Mouse (Mus musculus) neural tube, embryonic 12.5 days (tissue): ENCODE data around the gene Casp9. TPM values are rescaled to one million over a fixed set of nuclear protein-coding genes. Genes with fewer than 3 reads are reported as not detected.
"Not testable (repeated sequence)": the region's sequence is repeated elsewhere in the genome, so short reads cannot be mapped to it uniquely, and the experiment has no call there.

Source experiments
- ATAC-seq: fragments of 200-750 bp; cut with Nextera tagmentation; 2 replicates; pipeline ENCODE4 v1.8.0; 2017; ENCODE audit warnings: low read depth, mild to moderate bottlenecking, moderate TSS enrichment, moderate library complexity; ENCODE audit not compliant: low FRiP score
- H3K27ac ChIP-seq: fragments of 300-500 bp; sonication (generic); 2 replicates; pipeline ENCODE4 v1.5.1; 2016
- H3K27me3 ChIP-seq: fragments of 300-500 bp; sonication (generic); replicated peaks from 2 replicates; pipeline ENCODE4 v1.6.1; 2016; ENCODE audit warnings: mild to moderate bottlenecking
- H3K36me3 ChIP-seq: fragments of 300-500 bp; sonication (generic); 2 replicates; pipeline ENCODE4 v1.6.1; 2016; ENCODE audit warnings: mild to moderate bottlenecking
- H3K4me1 ChIP-seq: fragments of 300-500 bp; sonication (generic); 2 replicates; pipeline ENCODE4 v1.6.1; 2016
- H3K4me2 ChIP-seq: fragments of 300-500 bp; sonication (generic); replicated peaks from 2 replicates; pipeline ENCODE4 v1.6.1; 2016; ENCODE audit warnings: mild to moderate bottlenecking
- H3K4me3 ChIP-seq: fragments of 300-500 bp; sonication (generic); 2 replicates; pipeline ENCODE4 v1.5.1; 2016
- H3K9ac ChIP-seq: fragments of 300-500 bp; sonication (generic); 2 replicates; pipeline ENCODE4 v1.6.1; 2016; ENCODE audit warnings: mild to moderate bottlenecking
- H3K9me3 ChIP-seq: fragments of 300-500 bp; sonication (generic); 2 replicates; pipeline ENCODE4 v1.6.1; 2016; ENCODE audit warnings: mild to moderate bottlenecking
- WGBS: fragments of 180-500 bp; shearing (Covaris S2); methylation state at CpG from one replicate; pipeline ENCODE4 v1.1.7; 2016; 5-methylcytosine and 5-hydroxymethylcytosine counted together
- polyA plus RNA-seq: library from polyadenylated mRNA; unstranded; fragments of >200 nt; fragmentation: Nextera tagmentation; extraction: Ambion mirVana; gene quantifications from 2 replicates; pipeline ENCODE4 v1.2.1, GENCODE M21; 2016

Gene Casp9
- polyA plus RNA-seq, 1 experiment from 2014 or later: 23.1 TPM

- ATAC-seq: no peak
- Histone ChIP-seq H3K27me3 (no peaks in the 10 kb centered on the region), H3K36me3 (peaks cover 64% of the 10 kb centered on the region), H3K27ac (no peak overlapping the region), H3K4me1 (no peaks in the 10 kb centered on the region), H3K4me2 (no peak overlapping the region), H3K9ac (no peak overlapping the region), H3K9me3 (no peaks in the 10 kb centered on the region), H3K4me3 (no peak overlapping the region)
- 97% methylated on average over 12 of the region's 12 CpGs for WGBS
Observed at GRCm38 (mm10) chr4:141763476-141763875, 29.9 kb upstream of the Casp9 start.

DNA sequence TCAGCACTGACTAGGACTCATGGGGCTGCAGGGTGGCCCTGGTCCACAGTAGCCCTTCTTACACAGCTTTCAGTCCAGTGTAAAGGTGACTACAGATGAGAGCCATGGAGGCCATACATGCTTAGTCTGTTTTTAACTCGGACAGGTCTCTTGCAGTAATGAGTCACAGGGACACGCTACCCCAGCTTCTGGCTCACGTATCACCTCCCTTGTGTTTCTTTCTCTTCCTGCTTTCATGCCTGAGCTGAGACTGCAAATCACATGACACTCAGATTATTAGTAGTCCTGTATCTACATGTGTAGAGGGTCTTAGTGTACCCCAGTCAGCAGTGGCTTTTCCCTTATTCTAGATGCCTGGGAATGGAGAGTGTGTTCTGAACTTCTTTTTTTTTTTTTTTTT, 28.4 kb upstream of the Casp9 start:
- peaks cover 78% of the 10 kb centered on the region for H3K36me3 ChIP-seq
- whole genome bisulfite sequencing: 96% methylated on average over 3 of the region's 3 CpGs
- ATAC-seq: no peak

GRCm38 (mm10) chr4:141766316-141766667, 27.1 kb upstream of the Casp9 start:
- no peaks in the 10 kb centered on the region for H3K4me1 ChIP-seq
- H3K27ac ChIP-seq: no peak overlapping the region
- H3K9ac ChIP-seq: no peak overlapping the region
- ATAC-seq: no peak
- 87% methylated on average over 8 of the region's 8 CpGs for WGBS
- peaks cover 89% of the 10 kb centered on the region for H3K36me3 ChIP-seq
- no peak overlapping the region for H3K4me2 ChIP-seq
- no peaks in the 10 kb centered on the region for H3K27me3 ChIP-seq
- no peak overlapping the region for H3K4me3 ChIP-seq
- no peaks in the 10 kb centered on the region for H3K9me3 ChIP-seq

More for the DNA sequence above, 28.4 kb upstream of the Casp9 start:
- no peaks in the 10 kb centered on the region for H3K4me1 ChIP-seq
- no peak overlapping the region for H3K27ac ChIP-seq
- no peak overlapping the region for H3K4me2 ChIP-seq
- no peaks in the 10 kb centered on the region for H3K9me3 ChIP-seq
- no peak overlapping the region for H3K9ac ChIP-seq
- H3K4me3 ChIP-seq: no peak overlapping the region
- no peaks in the 10 kb centered on the region for H3K27me3 ChIP-seq

DNA sequence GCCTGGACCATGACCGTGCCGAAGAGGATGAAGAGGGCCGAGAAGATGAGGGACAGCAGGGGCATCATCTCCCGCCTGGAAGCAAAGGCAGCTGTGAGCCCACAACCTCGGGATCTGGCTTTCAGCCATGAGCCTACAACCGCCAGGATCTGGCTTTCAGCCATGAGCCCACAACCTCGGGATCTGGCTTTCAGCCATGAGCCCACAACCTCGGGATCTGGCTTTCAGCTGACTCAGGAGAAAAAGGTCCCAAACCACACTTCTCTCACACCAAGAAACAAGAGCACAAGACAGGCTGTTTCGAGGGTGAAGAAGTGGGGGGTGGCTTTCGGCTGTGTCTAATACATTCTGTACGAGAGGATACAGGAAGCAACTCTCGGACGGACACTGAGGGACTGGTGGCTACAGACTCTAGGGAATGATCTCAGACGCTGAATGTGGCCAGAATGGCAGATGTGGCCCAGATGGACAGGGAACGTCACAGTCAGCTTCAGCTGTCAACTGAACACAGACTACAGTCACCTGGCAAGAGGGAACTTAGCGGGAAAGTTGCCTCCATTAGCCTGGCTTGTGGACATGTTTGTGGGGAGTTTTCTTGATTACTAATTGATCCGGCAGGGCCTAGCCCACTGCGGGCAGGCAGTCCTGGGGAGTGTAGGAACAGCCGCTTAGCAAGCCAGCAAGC, 26.6 kb upstream of the Casp9 start:
- Histone ChIP-seq H3K4me2 (no peak overlapping the region), H3K4me1 (no peaks in the 10 kb centered on the region), H3K27ac (no peak overlapping the region), H3K27me3 (no peaks in the 10 kb centered on the region), H3K9ac (no peak overlapping the region), H3K9me3 (no peaks in the 10 kb centered on the region), H3K4me3 (no peak overlapping the region), H3K36me3 (peaks cover 92% of the 10 kb centered on the region)
- WGBS: 78% methylated on average over 19 of the region's 19 CpGs
- ATAC-seq: 0 out of 2 replicates have a peak, but pooled peaks have one; percentile 41

GRCm38 (mm10) chr4:141767353-141768036, 25.9 kb upstream of the Casp9 start:
- ATAC-seq: no peak
- Histone ChIP-seq H3K9ac (no peak overlapping the region), H3K4me2 (no peak overlapping the region), H3K9me3 (no peaks in the 10 kb centered on the region), H3K27ac (no peak overlapping the region), H3K4me3 (no peak overlapping the region), H3K4me1 (no peaks in the 10 kb centered on the region), H3K36me3 (peaks cover 91% of the 10 kb centered on the region), H3K27me3 (no peaks in the 10 kb centered on the region)
- 76% methylated on average over 19 of the region's 19 CpGs for WGBS

GRCm38 (mm10) chr4:141769501-141770160, 23.8 kb upstream of the Casp9 start:
- Histone ChIP-seq H3K4me2 (no peak overlapping the region), H3K4me1 (no peaks in the 10 kb centered on the region), H3K9ac (no peak overlapping the region), H3K36me3 (peaks cover 91% of the 10 kb centered on the region), H3K27ac (no peak overlapping the region), H3K4me3 (no peak overlapping the region), H3K9me3 (no peaks in the 10 kb centered on the region), H3K27me3 (no peaks in the 10 kb centered on the region)
- ATAC-seq: no peak
- 94% methylated on average over 8 of the region's 8 CpGs for WGBS

- no peak overlapping the region for H3K4me3 ChIP-seq
- no peaks in the 10 kb centered on the region for H3K9me3 ChIP-seq
- no peak overlapping the region for H3K9ac ChIP-seq
- no peaks in the 10 kb centered on the region for H3K27me3 ChIP-seq
- H3K4me2 ChIP-seq: no peak overlapping the region
- H3K27ac ChIP-seq: no peak overlapping the region
- H3K4me1 ChIP-seq: no peaks in the 10 kb centered on the region
- WGBS: 90% methylated on average over 8 of the region's 8 CpGs
- peaks cover 93% of the 10 kb centered on the region for H3K36me3 ChIP-seq
- no peak for ATAC-seq
Observed at GRCm38 (mm10) chr4:141771823-141772222, 21.6 kb upstream of the Casp9 start.

GRCm38 (mm10) chr4:141773019-141773418, 20.4 kb upstream of the Casp9 start:
- 83% methylated on average over 4 of the region's 4 CpGs for WGBS

GRCm38 (mm10) chr4:141779828-141780227, 13.6 kb upstream of the Casp9 start:
- Histone ChIP-seq H3K4me3 (no peak overlapping the region), H3K27me3 (no peaks in the 10 kb centered on the region), H3K4me2 (no peak overlapping the region), H3K9ac (no peak overlapping the region), H3K27ac (no peak overlapping the region), H3K9me3 (no peaks in the 10 kb centered on the region), H3K36me3 (peaks cover 85% of the 10 kb centered on the region), H3K4me1 (no peaks in the 10 kb centered on the region)
- ATAC-seq: no peak
- WGBS: 91% methylated on average over 8 of the region's 8 CpGs

More at GRCm38 (mm10) chr4:141773019-141773418, 20.4 kb upstream of the Casp9 start:
- not testable (repeated sequence) for H3K4me1 ChIP-seq, ATAC-seq, H3K27ac ChIP-seq, H3K9ac ChIP-seq, H3K27me3 ChIP-seq, H3K4me3 ChIP-seq, H3K9me3 ChIP-seq, H3K4me2 ChIP-seq
- H3K36me3 ChIP-seq: peaks cover 83% of the 10 kb centered on the region

DNA sequence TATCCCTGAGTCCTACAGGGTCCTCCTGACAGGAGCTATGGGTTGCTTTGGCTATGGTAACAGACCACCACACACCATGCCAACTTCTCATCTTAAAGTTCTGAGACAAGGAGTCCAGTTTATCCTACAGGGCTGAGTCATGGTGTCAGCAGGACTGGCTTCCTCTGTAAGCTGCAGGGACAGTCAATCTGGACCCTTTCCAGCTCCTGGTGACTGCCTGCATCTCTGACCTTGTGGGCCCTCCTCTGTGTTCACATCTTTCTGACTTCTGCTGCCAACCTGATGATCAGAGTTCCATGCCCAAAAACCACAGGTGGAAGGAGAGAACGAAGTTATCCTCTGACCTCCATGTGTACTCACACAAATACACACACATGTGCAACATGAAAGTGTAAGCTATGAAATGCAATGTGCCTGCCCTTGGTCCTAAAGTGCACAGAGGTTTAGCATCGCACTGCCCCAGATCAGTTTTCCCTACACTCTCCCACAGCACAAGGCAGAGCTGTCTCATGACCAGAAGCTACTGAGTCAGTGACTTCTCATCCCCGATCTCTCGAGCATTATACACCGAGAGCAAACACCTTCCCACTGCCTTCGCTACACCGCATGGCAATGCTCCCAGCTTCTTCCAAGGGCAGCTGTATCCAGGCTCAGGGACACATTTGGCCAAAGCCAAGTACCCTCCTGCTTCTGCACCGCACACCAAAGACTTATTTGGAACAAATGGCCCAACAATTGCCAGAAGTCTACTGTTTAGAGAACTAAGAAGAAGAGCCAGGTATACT, 12.0 kb upstream of the Casp9 start:
- H3K9me3 ChIP-seq: no peaks in the 10 kb centered on the region
- no peaks in the 10 kb centered on the region for H3K27me3 ChIP-seq
- no peak overlapping the region for H3K9ac ChIP-seq
- no peak overlapping the region for H3K4me3 ChIP-seq
- no peak overlapping the region for H3K27ac ChIP-seq
- H3K36me3 ChIP-seq: peaks cover 75% of the 10 kb centered on the region
- WGBS: 95% methylated on average over 8 of the region's 8 CpGs
- no peak overlapping the region for H3K4me2 ChIP-seq
- no peaks in the 10 kb centered on the region for H3K4me1 ChIP-seq
- no peak for ATAC-seq

- WGBS: 76% methylated on average over 5 of the region's 5 CpGs
- no peak overlapping the region for H3K27ac ChIP-seq
- no peak for ATAC-seq
Observed at GRCm38 (mm10) chr4:141784835-141785234, 8.6 kb upstream of the Casp9 start.

GRCm38 (mm10) chr4:141786141-141786540, 7.3 kb upstream of the Casp9 start:
- Histone ChIP-seq H3K27ac (no peak overlapping the region), H3K27me3 (no peaks in the 10 kb centered on the region), H3K4me3 (no peak overlapping the region), H3K9me3 (no peaks in the 10 kb centered on the region), H3K36me3 (peaks cover 39% of the 10 kb centered on the region), H3K4me1 (peaks cover 9% of the 10 kb centered on the region), H3K4me2 (no peak overlapping the region), H3K9ac (no peak overlapping the region)
- no peak for ATAC-seq
- 90% methylated on average over 13 of the region's 13 CpGs for WGBS

More at GRCm38 (mm10) chr4:141784835-141785234, 8.6 kb upstream of the Casp9 start:
- no peaks in the 10 kb centered on the region for H3K9me3 ChIP-seq
- H3K27me3 ChIP-seq: no peaks in the 10 kb centered on the region
- no peak overlapping the region for H3K9ac ChIP-seq
- H3K4me3 ChIP-seq: no peak overlapping the region
- H3K4me1 ChIP-seq: peaks cover 4% of the 10 kb centered on the region
- peaks cover 52% of the 10 kb centered on the region for H3K36me3 ChIP-seq
- H3K4me2 ChIP-seq: no peak overlapping the region
